Mouse (Mus musculus) gonadal fat pad, adult 2 months (tissue): Measurements from ENCODE around the gene Gm8104. TPM values are rescaled to one million over a fixed set of nuclear protein-coding genes. Genes with fewer than 3 reads are reported as not detected.
"Not testable (repeated sequence)": the region's sequence is repeated elsewhere in the genome, so short reads cannot be mapped to it uniquely, and the experiment has no call there.

Experiments
- DNase-seq: peaks from one replicate; pipeline ENCODE4 v3.0.0-alpha.2; 2012; ENCODE audit warnings: low read depth
- polyA plus RNA-seq: library from polyadenylated mRNA; depleted of rRNA; stranded (reverse); fragments of >200 nt; gene quantifications from 2 replicates; pipeline ENCODE4 v1.2.3, GENCODE M21; 2012; rRNA removed

The Gm8104 gene
- polyA plus RNA-seq, result not detected in 2 replicates

GRCm38 (mm10) chr14:43100301-43100700 is at the start of gene Gm8104:
Gm8104 (plus strand) TSS chr14:43100601.
- not testable (repeated sequence) for DNase-seq

GRCm38 (mm10) chr14:43058063-43058462 is 42.3 kb upstream of the Gm8104 start:
- not testable (repeated sequence) for DNase-seq

- DNase-seq, result not testable (repeated sequence)
Observed at GRCm38 (mm10) chr14:43060179-43060578, 40.2 kb upstream of the Gm8104 start.

- not testable (repeated sequence) for DNase-seq
Observed at GRCm38 (mm10) chr14:43076543-43076942, 23.9 kb upstream of the Gm8104 start, which contains the start of gene Gm8094. Gm8094 (minus strand) TSS chr14:43076643.

GRCm38 (mm10) chr14:43084936-43085730 is 15.3 kb upstream of the Gm8104 start:
- not testable (repeated sequence) for DNase-seq

GRCm38 (mm10) chr14:43089103-43089919 is 11.1 kb upstream of the Gm8104 start:
- not testable (repeated sequence) for DNase-seq

GRCm38 (mm10) chr14:43119673-43120072 is 19.3 kb downstream of the Gm8104 start:
- DNase-seq, result not testable (repeated sequence)

GRCm38 (mm10) chr14:43126286-43126685 is 25.9 kb downstream of the Gm8104 start:
- DNase-seq, result not testable (repeated sequence)

Other genes starting within 250 kb of the Gm8104 start
- gene Gm21977, start 247.1 kb upstream of the Gm8104 start, polyA plus RNA-seq, result not detected in 2 replicates
- not detected in 2 replicates for gene Gm8082, start 107.0 kb upstream of the Gm8104 start, polyA plus RNA-seq
- gene Gm10376, start 85.0 kb upstream of the Gm8104 start, polyA plus RNA-seq, result not detected in 2 replicates
- gene Gm8094, start 24.0 kb upstream of the Gm8104 start, polyA plus RNA-seq, result not detected in 2 replicates
- not detected in 2 replicates for gene Gm7233, start 79.3 kb downstream of the Gm8104 start, polyA plus RNA-seq
- gene Gm8122, start 134.7 kb downstream of the Gm8104 start, polyA plus RNA-seq, result not detected in 2 replicates
- gene Gm8126, start 158.0 kb downstream of the Gm8104 start, polyA plus RNA-seq, result 0.20 TPM in 1 of 2 replicates, not detected in the other
- gene Gm9732, start 174.4 kb downstream of the Gm8104 start, polyA plus RNA-seq, result 0.14 and 0.34 TPM in 2 replicates
- gene Gm8127, start 193.2 kb downstream of the Gm8104 start, polyA plus RNA-seq, result not detected in 2 replicates
- not detected in 2 replicates for gene 1700001F09Rik, start 247.2 kb downstream of the Gm8104 start, polyA plus RNA-seq